Mouse (Mus musculus): ENCODE measurements around the gene Fbxw15.
"Not testable (repeated sequence)": the region's sequence is repeated elsewhere in the genome, so short reads cannot be mapped to it uniquely, and the experiment has no call there.

The Fbxw15 gene

DNA sequence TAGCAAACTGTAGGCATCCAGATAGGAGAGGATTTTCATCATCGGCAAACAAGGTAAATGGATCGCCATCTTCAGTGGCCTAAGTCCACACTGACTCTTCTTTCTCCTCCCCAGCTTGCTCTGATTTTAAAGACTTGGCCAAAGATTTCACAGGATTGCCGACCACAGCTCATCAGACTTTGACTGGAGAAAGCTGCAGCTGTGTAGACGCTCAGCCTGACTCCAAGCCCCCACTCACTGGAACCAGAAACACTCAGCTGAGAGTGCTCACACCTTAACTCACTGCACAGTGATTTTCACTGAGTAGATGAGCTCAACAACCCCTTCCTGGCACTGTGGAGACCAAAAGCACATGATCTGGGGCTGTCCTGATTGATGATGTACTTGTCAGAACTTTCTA, at the start of gene Fbxw15:
Gene Fbxw15, minus strand, starts transcription at position 101 of the 400 bp plus-strand sequence.
- not testable (repeated sequence) for DNase-seq

DNA sequence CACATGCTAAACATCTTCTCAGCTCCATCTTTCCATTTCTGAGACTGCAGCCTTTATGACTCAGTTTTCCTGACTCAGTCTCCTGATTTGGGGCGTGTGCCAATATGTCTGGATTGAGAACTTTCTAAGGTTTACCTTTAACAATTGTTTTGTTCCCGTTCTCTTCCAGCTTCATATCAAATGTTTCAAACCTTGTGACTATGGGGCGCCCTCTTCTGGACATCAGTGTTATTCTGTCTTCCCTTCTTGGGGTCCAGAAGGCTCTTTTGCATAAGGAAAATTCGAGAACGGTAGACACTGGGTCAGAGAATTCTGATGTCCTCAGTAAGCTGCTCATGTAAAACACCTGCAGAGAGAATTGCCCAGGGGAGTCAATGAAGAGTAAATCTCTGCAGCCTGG, 38.8 kb upstream of the Fbxw15 start:
- not testable (repeated sequence) for DNase-seq

DNA sequence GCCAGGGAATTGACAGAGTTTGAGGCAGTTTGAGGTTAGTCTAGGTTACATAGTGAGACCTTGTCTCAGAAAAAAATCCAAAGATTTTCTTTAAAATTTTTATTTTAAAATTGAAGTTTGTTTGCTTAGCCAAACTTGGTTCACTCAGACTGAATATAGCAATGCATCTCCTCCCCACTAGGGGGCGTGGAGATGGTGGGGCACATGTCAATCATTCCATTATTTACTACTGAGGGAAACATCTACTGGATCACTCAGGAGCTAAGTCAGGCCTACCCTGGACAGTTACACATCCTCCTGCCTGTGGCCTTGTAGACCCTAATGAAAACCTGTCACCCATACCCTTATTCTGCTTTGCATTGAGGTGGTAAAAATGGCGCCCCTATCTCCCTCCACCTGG, 34.1 kb upstream of the Fbxw15 start:
- not testable (repeated sequence) for DNase-seq

DNA sequence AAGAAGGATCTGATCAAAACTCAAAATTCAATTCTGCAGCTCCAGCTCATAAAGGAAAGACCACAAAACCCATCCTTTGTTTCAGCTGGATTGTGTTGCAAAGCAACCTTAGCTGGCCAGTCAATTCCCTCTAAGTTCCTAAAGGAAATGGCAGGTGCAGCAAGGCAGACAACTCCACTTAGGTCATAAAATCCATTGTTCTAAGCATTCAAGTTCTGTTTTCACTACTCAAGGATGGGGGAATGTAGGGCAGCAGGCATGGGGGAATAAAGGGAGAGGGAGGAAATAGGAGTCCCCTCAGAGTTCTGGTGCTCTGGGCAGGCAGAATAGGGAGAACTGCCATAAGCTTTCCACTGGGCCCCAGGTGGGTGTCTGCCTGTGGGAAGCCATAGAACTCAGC, 29.2 kb upstream of the Fbxw15 start:
- DNase-seq = no peak

DNA sequence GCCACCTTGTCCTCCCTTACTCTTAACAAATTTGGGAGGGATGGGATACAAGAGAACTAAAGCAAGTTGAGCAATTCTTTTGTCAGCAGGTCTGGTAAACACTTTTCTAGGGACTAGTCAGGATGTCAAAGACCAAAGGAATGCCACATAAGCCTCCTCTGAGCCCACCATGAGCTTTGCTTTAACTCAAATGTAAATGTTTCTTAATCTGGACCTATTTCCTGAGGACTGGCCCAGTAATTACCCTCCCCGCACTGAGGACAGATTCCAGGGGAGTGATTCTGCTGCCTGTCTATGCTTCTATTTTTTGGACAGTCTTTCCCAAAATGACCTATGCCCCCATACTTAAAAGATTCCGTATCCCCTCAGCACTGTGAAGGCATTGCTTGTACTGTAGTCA, 26.8 kb upstream of the Fbxw15 start:
- DNase-seq = no peak

DNA sequence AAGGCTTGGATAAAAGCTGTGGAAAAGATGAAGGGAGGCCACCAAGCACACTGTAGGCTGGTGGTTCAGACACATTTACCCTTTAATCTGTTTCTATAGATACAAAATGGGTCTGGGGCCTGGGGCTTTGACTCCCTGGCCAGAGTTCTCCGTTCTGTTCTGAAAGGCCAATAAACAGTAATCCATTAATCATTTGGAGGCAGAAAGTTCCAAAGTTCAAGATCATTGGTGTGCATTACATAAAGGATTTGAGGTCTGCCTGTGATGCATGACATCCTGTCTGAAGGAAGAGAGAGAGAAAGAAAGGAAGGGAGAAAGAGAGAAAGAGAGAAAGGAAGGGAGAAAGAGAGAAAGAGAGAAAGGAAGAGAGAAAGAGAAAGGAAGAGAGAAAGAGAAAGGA, 2.5 kb downstream of the Fbxw15 start:
- no peak for DNase-seq

DNA sequence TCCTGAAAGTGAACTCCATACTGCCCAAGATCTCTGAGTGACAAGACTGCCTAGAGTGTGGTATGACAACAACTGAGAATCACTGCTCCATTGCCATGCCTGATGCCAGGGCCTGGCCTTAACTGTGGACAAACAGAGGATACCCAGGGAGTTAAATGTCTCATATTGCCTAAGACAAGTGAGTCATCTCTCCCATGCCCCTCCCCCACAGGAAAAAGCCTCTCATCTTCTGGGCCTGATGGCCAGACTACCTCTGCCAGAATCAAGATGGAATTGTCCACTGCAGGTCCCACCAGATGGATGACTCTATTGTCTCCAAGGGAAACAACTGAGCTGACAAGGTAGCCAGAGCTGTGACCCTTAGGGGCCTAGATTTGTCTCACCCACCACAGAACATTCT, 6.0 kb downstream of the Fbxw15 start:
- not testable (repeated sequence) for DNase-seq

DNA sequence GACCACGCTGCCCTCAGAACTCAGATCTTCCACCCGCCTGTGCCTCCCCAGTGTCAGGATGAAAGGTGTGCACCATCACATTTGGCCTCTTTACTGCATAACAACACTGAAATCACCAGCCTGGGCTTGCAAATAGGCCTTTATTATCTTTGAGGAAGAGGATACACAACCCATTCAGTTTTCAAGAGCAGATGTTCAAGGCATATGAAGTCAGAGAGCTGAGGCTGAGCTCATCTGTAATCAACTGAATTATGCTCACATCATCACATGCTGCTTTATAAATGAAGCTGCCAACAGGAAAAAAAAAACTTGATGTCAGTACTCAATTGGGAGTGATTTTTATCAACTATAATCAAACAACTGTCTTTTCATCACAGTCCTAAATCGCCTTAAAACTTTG, 15.6 kb downstream of the Fbxw15 start:
- no peak for DNase-seq

DNA sequence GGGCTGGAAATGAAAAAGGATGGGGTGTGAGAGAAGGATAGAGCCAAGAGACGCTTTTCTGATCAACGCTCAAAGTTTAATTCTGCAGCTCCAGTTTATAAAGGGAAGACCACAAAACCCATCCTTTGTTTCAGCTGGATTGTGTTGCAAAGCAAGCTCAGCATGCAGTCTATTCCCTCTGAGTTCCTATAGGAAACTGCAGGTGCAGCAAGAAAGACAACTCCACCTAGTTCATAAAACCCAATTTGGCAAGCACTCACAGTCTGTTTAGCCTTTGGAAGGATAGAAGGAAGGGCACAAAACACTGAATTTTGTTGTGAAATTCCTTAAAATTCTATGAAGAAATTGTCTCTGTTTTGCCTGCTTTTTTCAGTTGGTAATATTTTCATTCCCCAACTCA, 18.4 kb downstream of the Fbxw15 start:
- not testable (repeated sequence) for DNase-seq

DNA sequence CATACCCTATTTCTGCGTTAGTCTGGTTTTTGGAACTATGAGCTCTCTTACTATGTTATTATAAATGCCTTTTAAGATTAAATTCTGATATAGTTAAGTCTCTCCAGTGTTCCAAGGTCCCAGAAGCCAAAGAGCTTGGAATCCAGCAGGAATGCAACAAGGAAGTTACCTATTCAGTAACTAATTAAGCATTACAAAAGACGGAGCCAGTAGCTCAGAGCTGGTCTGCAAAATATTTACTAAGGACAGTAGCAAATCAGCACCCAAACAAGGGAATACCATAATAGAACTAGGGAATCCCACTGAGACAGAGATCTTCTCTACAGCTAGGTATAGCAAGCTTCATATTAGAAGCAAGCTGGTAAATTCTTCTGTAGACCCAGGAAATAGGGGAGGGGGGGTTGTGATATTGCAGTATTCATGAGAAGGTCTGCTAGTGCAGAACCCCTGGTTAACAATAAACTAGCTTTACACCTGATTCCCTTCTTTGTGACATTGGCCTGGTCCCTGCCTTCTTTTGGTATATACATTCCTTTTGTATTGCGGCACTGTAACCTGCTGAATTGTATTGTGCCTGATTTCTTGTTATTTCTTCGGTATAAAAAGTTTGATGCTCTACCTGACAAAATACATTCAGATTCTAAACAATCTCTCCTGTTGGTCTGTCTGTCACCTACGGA, 44.5 kb downstream of the Fbxw15 start:
- DNase-seq = no peak

Data from thymus, postnatal 25 days (tissue).